Mouse (Mus musculus) activated CD4-positive, CD25-positive, alpha-beta regulatory T cell, adult 9 weeks (primary cell): ENCODE results near the gene Mrtfb. TPM values are rescaled to one million over a fixed set of nuclear protein-coding genes. Genes with fewer than 3 reads are reported as not detected.

Experiments
- polyA plus RNA-seq: library from polyadenylated mRNA; unstranded; fragments of 100-300 nt; shearing (Covaris generic); gene quantifications from one replicate; pipeline ENCODE4 v1.2.1, GENCODE M21; 2017

The Mrtfb gene
- 14.3 TPM for polyA plus RNA-seq

GRCm38 (mm10) chr16:13255855-13256635 is at the start of gene Mrtfb:
TSS of gene Mrtfb (plus strand) at chr16:13256481.

Other genes starting within 250 kb of the Mrtfb start
- 44.5 TPM for gene Ercc4, start 146.8 kb upstream of the Mrtfb start, polyA plus RNA-seq